Mouse (Mus musculus) spleen, adult 2 months (tissue): ENCODE results near the gene Abcc6.

Source experiments
- CTCF ChIP-seq: fragments of 200-500 bp; IDR thresholded peaks from 2 replicates; pipeline ENCODE4 v1.5.1; 2011; ENCODE audit warnings: mild to moderate bottlenecking, inconsistent platforms; ENCODE audit not compliant: insufficient read depth, insufficient read length, insufficient replicate concordance; ENCODE audit errors: extremely low read depth
- POLR2A ChIP-seq: fragments of 200-500 bp; IDR thresholded peaks from 2 replicates; pipeline ENCODE4 v1.6.1; 2011; ENCODE audit warnings: low read depth, low read length, inconsistent platforms

DNA sequence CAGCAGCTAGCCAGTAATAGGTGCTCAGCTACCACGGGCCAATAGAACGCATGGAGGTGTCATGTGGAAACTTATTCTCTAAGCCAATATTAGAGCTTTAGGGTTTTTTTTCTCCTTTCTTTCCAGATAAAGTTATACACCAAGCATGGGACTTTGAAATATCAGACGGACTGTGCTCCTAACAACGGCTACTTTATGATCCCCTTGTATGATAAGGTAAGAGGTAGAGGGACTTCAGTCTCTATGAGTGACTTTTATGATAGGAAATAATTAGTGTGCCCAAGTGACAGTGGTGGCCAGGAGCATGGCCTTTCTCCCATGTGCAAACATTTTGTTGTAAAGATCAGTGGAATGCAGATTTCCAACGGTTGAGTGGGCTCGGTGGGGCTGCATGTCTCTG, 7.3 kb upstream of the Abcc6 start:
- no peak for TF ChIP-seq CTCF
- no peak for TF ChIP-seq POLR2A
